ENCODE assay signal across 8 mouse cellular contexts in the genomic region with DNA sequence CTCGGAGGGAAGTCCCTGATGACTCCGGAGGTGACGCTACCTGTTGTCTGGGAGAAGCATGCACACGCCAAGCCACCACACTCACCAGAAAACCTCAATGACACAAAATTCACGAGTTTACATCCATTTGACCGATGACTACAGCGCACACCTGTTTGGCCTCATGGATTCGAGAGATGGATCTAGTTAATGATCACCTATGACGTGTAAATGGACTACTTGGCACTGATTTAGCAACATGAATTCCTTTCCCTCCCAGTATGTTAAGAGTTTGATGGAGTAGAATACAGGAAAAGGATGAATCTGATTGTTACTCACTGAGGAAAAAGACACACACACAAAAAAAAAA.
DNase-seq lines count a peak whose midpoint lies in the region; ATAC-seq and TF ChIP-seq lines count a peak whose summit lies in the region.

No protein-coding gene starts in this region.

- no peak for TF ChIP-seq CTCF in layer of hippocampus, adult 2 months (conservative IDR thresholded peaks at IDR 0.05)

- H3K36me3 ChIP-seq in embryonic facial prominence, embryonic 13.5 days, result no peaks in the 10 kb centered on the region
- no peaks in the 10 kb centered on the region for H3K36me3 ChIP-seq in intestine, embryonic 15.5 days
- H3K36me3 ChIP-seq in neural tube, embryonic 13.5 days, result no peaks in the 10 kb centered on the region

- no peak for DNase-seq in layer of hippocampus, adult 2 months (ENCODE audit: low spot score in 2 of 2)
- DNase-seq in layer of hippocampus, postnatal 14 days (ENCODE audit: low spot score in 2 of 2), result no peak
- no peak for DNase-seq in retina, postnatal 1 day
- DNase-seq in natural killer cell, adult 2 months (ENCODE audit: low spot score in 2 of 2), result no peak
- DNase-seq in gastrocnemius, postnatal 14 days, result no peak

- no peak for ATAC-seq in embryonic facial prominence, embryonic 13.5 days (ENCODE audit: insufficient number of reproducible peaks, insufficient read depth, low FRiP score, low TSS enrichment, low read depth)
- peak; percentile 44; the same call in 1 of the 2 replicates for ATAC-seq in intestine, embryonic 15.5 days
- no peak; the same call in 1 of the 2 replicates for ATAC-seq in neural tube, embryonic 13.5 days (ENCODE audit: low read depth)

- peak overlapping the region; percentile 55 for H3K4me3 ChIP-seq in layer of hippocampus, adult 2 months
- H3K4me3 ChIP-seq in embryonic facial prominence, embryonic 13.5 days, result peak overlapping the region; percentile 65
- H3K4me3 ChIP-seq in intestine, embryonic 15.5 days (replicated peaks), result peak overlapping the region; percentile 57
- H3K4me3 ChIP-seq in neural tube, embryonic 13.5 days, result peak overlapping the region; percentile 41

- H3K9ac ChIP-seq in embryonic facial prominence, embryonic 13.5 days, result peak overlapping the region; percentile 81
- peak overlapping the region; percentile 69; the same call in 1 of the 2 replicates for H3K9ac ChIP-seq in intestine, embryonic 15.5 days
- H3K9ac ChIP-seq in neural tube, embryonic 13.5 days, result peak overlapping the region; percentile 69

- H3K4me2 ChIP-seq in embryonic facial prominence, embryonic 13.5 days, result peak overlapping the region; percentile 76
- H3K4me2 ChIP-seq in intestine, embryonic 15.5 days (replicated peaks), result peak overlapping the region; percentile 81
- peak overlapping the region; percentile 60 for H3K4me2 ChIP-seq in neural tube, embryonic 13.5 days

- H3K27me3 ChIP-seq in embryonic facial prominence, embryonic 13.5 days, result no peaks in the 10 kb centered on the region
- no peaks in the 10 kb centered on the region for H3K27me3 ChIP-seq in intestine, embryonic 15.5 days (replicated peaks)
- H3K27me3 ChIP-seq in neural tube, embryonic 13.5 days, result no peaks in the 10 kb centered on the region

- peak overlapping the region; percentile 89 for H3K27ac ChIP-seq in layer of hippocampus, adult 2 months
- H3K27ac ChIP-seq in embryonic facial prominence, embryonic 13.5 days, result peak overlapping the region; percentile 88; the same call in 1 of the 2 replicates
- peak overlapping the region; percentile 90 for H3K27ac ChIP-seq in intestine, embryonic 15.5 days
- H3K27ac ChIP-seq in neural tube, embryonic 13.5 days (replicated peaks), result peak overlapping the region; percentile 72; the same call in 1 of the 2 replicates

- H3K4me1 ChIP-seq in embryonic facial prominence, embryonic 13.5 days, result peaks cover 20% of the 10 kb centered on the region
- peaks cover 8% of the 10 kb centered on the region; the same call in 1 of the 2 replicates for H3K4me1 ChIP-seq in intestine, embryonic 15.5 days (replicated peaks)
- H3K4me1 ChIP-seq in neural tube, embryonic 13.5 days (replicated peaks), result peaks cover 13% of the 10 kb centered on the region

- intact Hi-C loops in gastrocnemius, postnatal 14 days (cut with DNase I; ENCODE audit: low total_unique reads), result loop anchor here (10.0 kb wide), 1 partner anchor 92 kb away; no protein-coding TSS in a partner anchor

- 6% methylated on average over 9 of the region's 9 CpGs for WGBS in embryonic facial prominence, embryonic 13.5 days
- WGBS in intestine, embryonic 15.5 days, result 3% methylated on average over 9 of the region's 9 CpGs
- 6% methylated on average over 9 of the region's 9 CpGs for WGBS in neural tube, embryonic 13.5 days

- no peaks in the 10 kb centered on the region for H3K9me3 ChIP-seq in embryonic facial prominence, embryonic 13.5 days
- no peaks in the 10 kb centered on the region for H3K9me3 ChIP-seq in intestine, embryonic 15.5 days
- no peaks in the 10 kb centered on the region for H3K9me3 ChIP-seq in neural tube, embryonic 13.5 days
